Mouse (Mus musculus): ENCODE results near the gene Dapp1. TPM values are rescaled to one million over a fixed set of nuclear protein-coding genes. Genes with fewer than 3 reads are reported as not detected.

The Dapp1 gene
- total and polyA plus RNA-seq, 2 experiments from 2014 or later = 1.3 to 2.3 TPM

- TF ChIP-seq CTCF (IDR thresholded peaks at IDR 0.05) = 0 out of 2 replicates have a peak, but pooled peaks have one; percentile 11
These were observed 637 bp downstream of the Dapp1 start for GRCm38 (mm10) chr3:137980435-137981381.

DNA sequence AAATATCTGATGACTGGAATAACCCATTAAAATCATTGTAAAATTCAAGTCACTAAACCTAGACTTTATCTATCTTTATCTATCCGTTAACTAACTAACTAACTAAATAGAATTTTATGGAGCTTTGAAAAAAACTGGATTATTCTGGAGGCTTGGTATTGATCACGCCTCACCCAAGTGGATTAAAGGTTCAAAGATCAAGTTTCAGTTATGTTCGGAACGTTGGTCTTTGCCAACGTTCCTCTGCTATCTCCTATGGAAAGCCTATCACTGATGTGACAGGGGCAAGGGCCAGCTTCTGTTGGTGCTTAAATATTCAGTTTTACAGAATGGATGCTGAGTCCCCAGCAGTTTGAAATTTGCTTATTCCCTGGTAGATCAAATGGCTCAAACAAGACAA lies 3.1 kb downstream of the Dapp1 start:
- H3K9ac ChIP-seq (replicated peaks; ENCODE audit: low read length, poor library complexity, severe bottlenecking) = no peak overlapping the region

More at GRCm38 (mm10) chr3:137980435-137981381, 637 bp downstream of the Dapp1 start:
- peaks cover 6% of the 10 kb centered on the region for H3K4me1 ChIP-seq (ENCODE audit: insufficient read depth, low read length)
- peak overlapping the region; percentile 29 for H3K4me2 ChIP-seq (ENCODE audit: low read depth, low read length, poor library complexity, severe bottlenecking)
- H3K27me3 ChIP-seq (ENCODE audit: insufficient read depth, low read length) = no peaks in the 10 kb centered on the region
- no peaks in the 10 kb centered on the region for H3K36me3 ChIP-seq (ENCODE audit: insufficient read depth, low read length)
- DNase-seq (ENCODE audit: low spot score) = no peak
- no peak overlapping the region for H3K27ac ChIP-seq (ENCODE audit: low read depth, low read length)
- H3K9ac ChIP-seq (replicated peaks; ENCODE audit: low read length, poor library complexity, severe bottlenecking) = no peak overlapping the region
- H3K9me3 ChIP-seq (ENCODE audit: low read length) = no peaks in the 10 kb centered on the region
- WGBS = 37% methylated on average over 15 of the region's 15 CpGs
- ATAC-seq (ENCODE audit: low FRiP score) = no peak
- H3K4me3 ChIP-seq (ENCODE audit: low read depth, low read length) = peak overlapping the region; percentile 5; the same call in 1 of the 2 replicates

GRCm38 (mm10) chr3:137977629-137978041 lies 3.7 kb downstream of the Dapp1 start:
- ATAC-seq (ENCODE audit: low FRiP score) = peak; percentile 72
- TF ChIP-seq CTCF (IDR thresholded peaks at IDR 0.05) = no peak
- no peaks in the 10 kb centered on the region for H3K9me3 ChIP-seq (ENCODE audit: low read length)
- peak overlapping the region; percentile 18; the same call in 1 of the 2 replicates for H3K27ac ChIP-seq (ENCODE audit: low read depth, low read length)
- no peaks in the 10 kb centered on the region for H3K36me3 ChIP-seq (ENCODE audit: insufficient read depth, low read length)
- DNase-seq (ENCODE audit: low spot score) = peak; percentile 44
- peaks cover 6% of the 10 kb centered on the region for H3K4me1 ChIP-seq (ENCODE audit: insufficient read depth, low read length)
- no peak overlapping the region for H3K9ac ChIP-seq (replicated peaks; ENCODE audit: low read length, poor library complexity, severe bottlenecking)
- no peaks in the 10 kb centered on the region for H3K27me3 ChIP-seq (ENCODE audit: insufficient read depth, low read length)
- no peak overlapping the region for H3K4me3 ChIP-seq (ENCODE audit: low read depth, low read length)
- no peak overlapping the region for H3K4me2 ChIP-seq (ENCODE audit: low read depth, low read length, poor library complexity, severe bottlenecking)
- WGBS = 20% methylated on average over 6 of the region's 6 CpGs

More for the DNA sequence above, 3.1 kb downstream of the Dapp1 start:
- no peaks in the 10 kb centered on the region for H3K36me3 ChIP-seq (ENCODE audit: insufficient read depth, low read length)
- no peak overlapping the region for H3K4me3 ChIP-seq (ENCODE audit: low read depth, low read length)
- H3K27ac ChIP-seq (ENCODE audit: low read depth, low read length) = no peak overlapping the region
- ATAC-seq (ENCODE audit: low FRiP score) = no peak
- 54% methylated on average over 5 of the region's 5 CpGs for WGBS
- peaks cover 6% of the 10 kb centered on the region for H3K4me1 ChIP-seq (ENCODE audit: insufficient read depth, low read length)
- no peak for DNase-seq (ENCODE audit: low spot score)
- H3K4me2 ChIP-seq (ENCODE audit: low read depth, low read length, poor library complexity, severe bottlenecking) = no peak overlapping the region
- TF ChIP-seq CTCF (IDR thresholded peaks at IDR 0.05) = no peak
- H3K27me3 ChIP-seq (ENCODE audit: insufficient read depth, low read length) = no peaks in the 10 kb centered on the region
- no peaks in the 10 kb centered on the region for H3K9me3 ChIP-seq (ENCODE audit: low read length)

DNA sequence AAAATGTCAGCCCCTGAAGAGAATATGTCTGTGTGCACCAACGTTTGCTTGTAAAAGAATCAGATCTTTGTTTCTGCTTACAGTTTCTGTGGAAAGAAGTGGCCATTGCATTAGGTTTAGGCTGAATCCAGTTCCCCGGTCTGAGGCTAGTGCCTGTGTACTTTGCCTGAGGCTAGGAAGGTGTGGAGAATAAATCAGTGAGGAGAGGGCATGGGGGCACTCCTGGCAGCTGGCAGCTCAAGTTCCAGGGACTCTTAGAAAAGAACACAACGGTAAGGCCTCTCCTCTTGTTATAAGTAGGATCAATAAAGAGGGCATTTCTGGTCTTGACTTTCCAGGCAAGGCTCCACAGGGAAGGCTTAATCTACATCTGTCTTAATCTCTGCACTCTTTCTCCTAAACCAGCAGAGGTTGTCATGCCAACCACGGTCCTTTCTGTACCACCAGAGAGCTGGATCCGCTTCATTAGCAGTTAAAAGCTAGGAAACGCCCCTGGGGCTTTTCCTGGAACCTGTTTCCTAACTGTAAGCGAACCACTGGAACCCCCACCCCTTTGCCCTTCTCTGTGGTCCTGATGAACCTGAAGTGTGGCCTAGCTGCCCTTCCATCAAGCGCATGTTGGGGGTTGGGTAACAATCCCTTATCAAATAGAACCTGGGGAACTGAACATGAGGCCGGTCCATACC lies 4.3 kb downstream of the Dapp1 start:
- H3K27ac ChIP-seq (ENCODE audit: low read depth, low read length) = peak overlapping the region; percentile 18
- 17% methylated on average over 9 of the region's 9 CpGs for WGBS
- H3K4me3 ChIP-seq (ENCODE audit: low read depth, low read length) = no peak overlapping the region
- no peaks in the 10 kb centered on the region for H3K36me3 ChIP-seq (ENCODE audit: insufficient read depth, low read length)
- DNase-seq (ENCODE audit: low spot score) (peak; percentile 73), ATAC-seq (ENCODE audit: low FRiP score) (peak; percentile 68)
- H3K27me3 ChIP-seq (ENCODE audit: insufficient read depth, low read length) = no peaks in the 10 kb centered on the region
- no peak for TF ChIP-seq CTCF (IDR thresholded peaks at IDR 0.05)
- peaks cover 6% of the 10 kb centered on the region for H3K4me1 ChIP-seq (ENCODE audit: insufficient read depth, low read length)
- no peak overlapping the region for H3K4me2 ChIP-seq (ENCODE audit: low read depth, low read length, poor library complexity, severe bottlenecking)
- no peak overlapping the region for H3K9ac ChIP-seq (replicated peaks; ENCODE audit: low read length, poor library complexity, severe bottlenecking)
- H3K9me3 ChIP-seq (ENCODE audit: low read length) = no peaks in the 10 kb centered on the region

DNA sequence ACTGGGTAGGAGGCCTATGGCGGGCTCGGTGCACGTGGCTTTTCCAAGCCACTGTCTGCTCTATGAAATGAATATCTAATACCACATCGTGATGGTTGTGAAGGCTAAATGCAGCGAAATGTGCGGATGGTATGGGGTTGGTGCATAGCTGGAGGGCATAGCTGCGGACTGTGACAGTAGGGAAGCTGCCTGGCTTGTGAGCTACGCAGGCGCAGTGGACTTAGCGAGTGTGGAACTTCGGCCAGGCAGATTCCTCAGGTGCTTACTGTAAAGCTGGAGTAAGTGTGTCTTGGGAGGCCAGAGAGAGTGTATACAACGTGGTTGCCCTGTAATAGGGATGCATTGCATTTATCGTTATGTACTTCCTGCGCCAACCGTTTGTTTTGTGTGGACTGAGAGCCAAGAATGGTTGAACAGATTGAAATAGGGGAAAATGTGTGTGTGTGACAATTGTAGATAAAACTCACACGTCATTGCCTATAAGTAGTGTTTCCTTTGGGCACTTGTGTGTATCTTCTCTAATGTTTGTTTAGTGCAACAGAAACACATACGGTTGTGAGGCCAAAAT lies 5.4 kb downstream of the Dapp1 start:
- H3K9me3 ChIP-seq (ENCODE audit: low read length) = no peaks in the 10 kb centered on the region
- DNase-seq (ENCODE audit: low spot score) (no peak), ATAC-seq (ENCODE audit: low FRiP score) (peak; percentile 8; the same call in 1 of the 2 replicates)
- TF ChIP-seq CTCF (IDR thresholded peaks at IDR 0.05) = no peak
- H3K27ac ChIP-seq (ENCODE audit: low read depth, low read length) = no peak overlapping the region
- no peak overlapping the region for H3K4me2 ChIP-seq (ENCODE audit: low read depth, low read length, poor library complexity, severe bottlenecking)
- no peaks in the 10 kb centered on the region for H3K36me3 ChIP-seq (ENCODE audit: insufficient read depth, low read length)
- H3K9ac ChIP-seq (replicated peaks; ENCODE audit: low read length, poor library complexity, severe bottlenecking) = no peak overlapping the region
- no peak overlapping the region for H3K4me3 ChIP-seq (ENCODE audit: low read depth, low read length)
- H3K4me1 ChIP-seq (ENCODE audit: insufficient read depth, low read length) = peaks cover 6% of the 10 kb centered on the region
- 86% methylated on average over 17 of the region's 17 CpGs for WGBS
- H3K27me3 ChIP-seq (ENCODE audit: insufficient read depth, low read length) = no peaks in the 10 kb centered on the region
